ENCODE assay signal across 19 mouse cellular contexts in the genomic region with DNA sequence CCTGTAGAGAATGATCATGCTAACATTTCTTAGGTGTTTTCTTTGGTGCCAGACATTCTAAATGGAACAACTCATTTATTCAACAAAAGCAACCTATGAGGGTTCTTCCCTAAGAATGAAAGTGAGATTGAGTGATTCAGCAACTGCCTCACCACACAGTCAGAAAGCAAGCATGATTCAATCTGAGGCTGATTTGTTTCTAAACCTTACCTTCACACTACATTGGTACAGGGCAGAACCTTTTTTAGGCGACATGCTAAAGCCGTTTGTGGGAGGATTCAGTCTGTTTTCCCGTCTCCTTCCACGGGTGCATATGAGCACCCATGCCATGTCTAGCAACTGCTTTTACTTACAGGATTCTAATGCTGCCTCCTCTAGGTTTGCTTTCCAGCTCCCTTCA.
DNase-seq lines count a peak whose midpoint lies in the region.
"Had no signal": no experiment of that assay in that cellular context is flagged by ENCODE, and none has a peak within 500 bp of the region (broad histone marks: within the 10 kb centered on the region; RNA-seq: fewer than 3 reads in every experiment).

No protein-coding gene starts in this region.

- DNase-seq in frontal cortex, postnatal 36 days (ENCODE audit: low spot score in 2 of 2) = peak; percentile 25 to 44
- DNase-seq in frontal cortex, postnatal 25 days (ENCODE audit: low spot score in 2 of 2) = no peak
- peak; percentile 22 to 44 for DNase-seq in left cerebral cortex, postnatal 36 days (ENCODE audit: low spot score in 2 of 2)
- no peak for DNase-seq in left cerebral cortex, postnatal 4 days
- peak; percentile 31 for DNase-seq in right cerebral cortex, postnatal 25 days
- no peak for DNase-seq in right cerebral cortex, postnatal 10 days (ENCODE audit: low spot score in 2 of 2)
- DNase-seq in telencephalon, adult 2 months (ENCODE audit: low read depth, low spot score) = peak; percentile 15
- DNase-seq in urinary bladder, postnatal 25 days (ENCODE audit: low spot score) = no peak
- DNase-seq: adrenal gland, adult 8-10 months; adrenal gland, postnatal 25 days; B cell, adult 2 months; cerebellum, adult 2 months; cerebellum, adult 9-11 months; cerebellum, postnatal 25 days; forebrain, postnatal 0 days; gastrocnemius, postnatal 25 days; heart, adult 18-20 months; heart, postnatal 10 days; heart, postnatal 36 days had no signal

- intact Hi-C loops in left cerebral cortex, postnatal 36 days (cut with DNase I) = no loop called here
- intact Hi-C loops in left cerebral cortex, postnatal 4 days (cut with DNase I) = no loop called here

Comparison
In these comparisons a context has a peak if more than half of its experiments do, and no peak if none do; other contexts are left out.
1. DNase-seq: peak in frontal cortex, postnatal 36 days (2 of 2), left cerebral cortex, postnatal 36 days (2 of 2), right cerebral cortex, postnatal 25 days (single experiment) and telencephalon, adult 2 months (single experiment); none in frontal cortex, postnatal 25 days (0 of 2), left cerebral cortex, postnatal 4 days (single experiment), right cerebral cortex, postnatal 10 days (0 of 2) and urinary bladder, postnatal 25 days (single experiment).